Mouse (Mus musculus) olfactory bulb, adult 2 months (tissue): ENCODE measurements around the gene Shpk. TPM values are rescaled to one million over a fixed set of nuclear protein-coding genes. Genes with fewer than 3 reads are reported as not detected.

ENCODE experiments used
- H3K27ac ChIP-seq: fragments of 200-500 bp; 2 replicates; pipeline ENCODE4 v1.5.1; 2012; ENCODE audit warnings: low read depth, low read length; ENCODE audit not compliant: insufficient read depth
- H3K4me1 ChIP-seq: fragments of 200-500 bp; 2 replicates; pipeline ENCODE4 v1.6.1; 2012; ENCODE audit warnings: low read length; ENCODE audit not compliant: control insufficient read depth, insufficient read depth
- H3K4me3 ChIP-seq: fragments of 200-500 bp; 2 replicates; pipeline ENCODE4 v1.5.1; 2012; ENCODE audit warnings: mild to moderate bottlenecking, low read depth, low read length, moderate library complexity; ENCODE audit not compliant: insufficient read depth
- CTCF ChIP-seq: fragments of 200-500 bp; IDR thresholded peaks from 2 replicates; pipeline ENCODE4 v1.5.1; 2012; ENCODE audit warnings: low read depth, mild to moderate bottlenecking, low read length, moderate library complexity; ENCODE audit not compliant: insufficient read depth
- POLR2A ChIP-seq: fragments of 200-500 bp; IDR thresholded peaks from 2 replicates; pipeline ENCODE4 v1.6.1; 2012; ENCODE audit warnings: mild to moderate bottlenecking, low read depth, low read length, moderate library complexity; ENCODE audit not compliant: insufficient read depth
- WGBS: fragments of 180-500 bp; shearing (Covaris S2); methylation state at CpG from one replicate; pipeline ENCODE4 v1.1.7; 2018; 5-methylcytosine and 5-hydroxymethylcytosine counted together
- polyA plus RNA-seq: library from polyadenylated mRNA; stranded (reverse); fragments of >200 nt; gene quantifications from 2 replicates; pipeline ENCODE4 v1.2.4, GENCODE M21; 2012; ENCODE audit warnings: low replicate concordance; ENCODE audit not compliant: missing spikeins, insufficient read depth, insufficient read length

Shpk gene
- polyA plus RNA-seq, 1 experiment: not detected

DNA sequence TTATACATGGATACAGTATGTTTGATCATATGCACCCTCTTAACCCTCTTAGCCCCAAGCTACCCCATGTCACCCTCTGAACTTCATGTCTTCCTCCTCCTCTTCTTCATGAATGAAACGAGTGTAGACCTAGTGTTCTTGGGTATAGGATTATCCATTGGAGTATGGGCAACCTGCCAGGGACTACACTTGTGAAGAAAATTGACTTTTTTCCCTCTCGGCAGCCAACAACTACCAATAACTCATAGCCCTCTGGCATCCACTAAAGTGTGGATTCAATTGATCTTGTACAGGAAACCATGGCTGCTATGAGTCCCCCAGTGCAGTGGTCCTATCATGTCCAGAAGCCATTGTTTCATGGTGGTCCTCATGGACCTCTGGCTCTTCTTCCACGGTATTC lies 37.5 kb downstream of the Shpk start:
- TF ChIP-seq CTCF: no peak
- TF ChIP-seq POLR2A: no peak
- H3K4me1 ChIP-seq: no peaks in the 10 kb centered on the region
- whole genome bisulfite sequencing: 70% methylated on average over 3 of the region's 3 CpGs
- no peak overlapping the region for H3K27ac ChIP-seq
- no peak overlapping the region for H3K4me3 ChIP-seq

- Histone ChIP-seq H3K4me1 (no peaks in the 10 kb centered on the region), H3K27ac (no peak overlapping the region), H3K4me3 (no peak overlapping the region)
- TF ChIP-seq POLR2A (no peak), CTCF (no peak)
- 79% methylated on average over 6 of the region's 6 CpGs for WGBS
Measured at GRCm38 (mm10) chr11:73242199-73242598, 42.9 kb downstream of the Shpk start.

DNA sequence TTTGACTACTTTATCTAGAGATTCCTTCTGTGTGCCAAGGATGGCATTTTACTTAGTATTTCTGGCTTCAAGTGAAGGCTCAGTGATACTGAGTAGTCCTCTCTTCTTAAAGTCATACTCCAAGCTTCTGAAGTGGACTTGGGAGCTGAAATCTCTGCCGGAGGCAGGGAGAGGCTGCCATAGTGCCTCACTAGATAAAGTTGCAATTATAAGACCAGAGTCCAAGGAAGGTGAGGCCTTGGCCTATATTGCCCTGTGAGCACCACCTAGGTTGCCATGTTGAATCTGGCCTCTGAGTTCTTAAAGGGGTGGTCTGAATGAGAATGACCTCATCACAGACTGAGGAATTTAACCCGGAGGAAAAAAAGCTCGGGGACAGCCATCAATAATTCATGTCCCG lies 43.5 kb downstream of the Shpk start:
- no peaks in the 10 kb centered on the region for H3K4me1 ChIP-seq
- H3K4me3 ChIP-seq: no peak overlapping the region
- TF ChIP-seq POLR2A: no peak
- no peak for TF ChIP-seq CTCF
- H3K27ac ChIP-seq: no peak overlapping the region
- 74% methylated on average over 4 of the region's 4 CpGs for WGBS

GRCm38 (mm10) chr11:73257362-73257945 lies 58.2 kb downstream of the Shpk start:
- Histone ChIP-seq H3K4me1 (no peaks in the 10 kb centered on the region), H3K4me3 (no peak overlapping the region), H3K27ac (no peak overlapping the region)
- 80% methylated on average over 4 of the region's 4 CpGs for WGBS
- TF ChIP-seq CTCF (no peak), POLR2A (no peak)

- TF ChIP-seq CTCF (no peak), POLR2A (no peak)
- Histone ChIP-seq H3K4me1 (no peaks in the 10 kb centered on the region), H3K27ac (no peak overlapping the region), H3K4me3 (no peak overlapping the region)
Measured at GRCm38 (mm10) chr11:73258664-73259063, 59.4 kb downstream of the Shpk start.

GRCm38 (mm10) chr11:73260457-73260856 lies 61.2 kb downstream of the Shpk start:
- Histone ChIP-seq H3K4me1 (no peaks in the 10 kb centered on the region), H3K27ac (no peak overlapping the region), H3K4me3 (no peak overlapping the region)
- TF ChIP-seq CTCF (no peak), POLR2A (no peak)
- 76% methylated on average over 3 of the region's 3 CpGs for WGBS

GRCm38 (mm10) chr11:73261385-73261784 lies 62.1 kb downstream of the Shpk start:
- 90% methylated on average over 1 of the region's 1 CpGs for WGBS
- no peaks in the 10 kb centered on the region for H3K4me1 ChIP-seq
- TF ChIP-seq CTCF: no peak
- no peak for TF ChIP-seq POLR2A
- H3K4me3 ChIP-seq: no peak overlapping the region
- H3K27ac ChIP-seq: no peak overlapping the region

- no peak within 1 kb of the TSS for H3K27ac ChIP-seq
- TF ChIP-seq CTCF (no peak), POLR2A (no peak)
- no peak within 1 kb of the TSS for H3K4me3 ChIP-seq
- WGBS: 76% methylated on average over 7 of the region's 7 CpGs
- H3K4me1 ChIP-seq: peaks cover 4% of the 10 kb centered on the region
Measured at GRCm38 (mm10) chr11:73267267-73267666, 68.0 kb downstream of the Shpk start, which contains the start of gene Trpv3. Gene Trpv3 (plus strand): TSS chr11:73267388.

Other genes starting within 250 kb of the Shpk start
- 103 TPM in 1 of 2 replicates, not detected in the other for gene Atp2a3, start 238.3 kb upstream of the Shpk start, polyA plus RNA-seq
- gene P2rx1, start 200.4 kb upstream of the Shpk start, polyA plus RNA-seq: not detected in 2 replicates
- not detected in 2 replicates for gene Camkk1, start 180.5 kb upstream of the Shpk start, polyA plus RNA-seq
- not detected in 2 replicates for gene Ncbp3, start 151.7 kb upstream of the Shpk start, polyA plus RNA-seq
- gene Itgae, start 108.9 kb upstream of the Shpk start, polyA plus RNA-seq: not detected in 2 replicates
- gene Haspin, start 61.2 kb upstream of the Shpk start, polyA plus RNA-seq: not detected in 2 replicates
- gene P2rx5, start 39.0 kb upstream of the Shpk start, polyA plus RNA-seq: not detected in 2 replicates
- not detected in 2 replicates for gene Emc6, start 22.4 kb upstream of the Shpk start, polyA plus RNA-seq
- gene Tax1bp3, start 22.4 kb upstream of the Shpk start, polyA plus RNA-seq: not detected in 2 replicates
- not detected in 2 replicates for gene Ctns, start 418 bp upstream of the Shpk start, polyA plus RNA-seq
- gene Trpv1, start 34.8 kb downstream of the Shpk start, polyA plus RNA-seq: not detected in 2 replicates
- gene Trpv3, start 67.9 kb downstream of the Shpk start, polyA plus RNA-seq: not detected in 2 replicates
- not detected in 2 replicates for gene Aspa, start 130.1 kb downstream of the Shpk start, polyA plus RNA-seq
- not detected in 2 replicates for gene Gm49340, start 130.3 kb downstream of the Shpk start, polyA plus RNA-seq
- gene Spata22, start 130.3 kb downstream of the Shpk start, polyA plus RNA-seq: not detected in 2 replicates
- not detected in 2 replicates for gene Olfr20, start 151.3 kb downstream of the Shpk start, polyA plus RNA-seq
- gene Olfr376, start 171.8 kb downstream of the Shpk start, polyA plus RNA-seq: not detected in 2 replicates
- gene Olfr1, start 200.2 kb downstream of the Shpk start, polyA plus RNA-seq: not detected in 2 replicates
- gene Olfr378, start 229.0 kb downstream of the Shpk start, polyA plus RNA-seq: not detected in 2 replicates